Mouse (Mus musculus): Measurements from ENCODE around the gene Gm10570. TPM values are rescaled to one million over a fixed set of nuclear protein-coding genes. Genes with fewer than 3 reads are reported as not detected.

Gm10570 gene
- polyA plus RNA-seq, 1 experiment from 2014 or later = 0.88 TPM

DNA sequence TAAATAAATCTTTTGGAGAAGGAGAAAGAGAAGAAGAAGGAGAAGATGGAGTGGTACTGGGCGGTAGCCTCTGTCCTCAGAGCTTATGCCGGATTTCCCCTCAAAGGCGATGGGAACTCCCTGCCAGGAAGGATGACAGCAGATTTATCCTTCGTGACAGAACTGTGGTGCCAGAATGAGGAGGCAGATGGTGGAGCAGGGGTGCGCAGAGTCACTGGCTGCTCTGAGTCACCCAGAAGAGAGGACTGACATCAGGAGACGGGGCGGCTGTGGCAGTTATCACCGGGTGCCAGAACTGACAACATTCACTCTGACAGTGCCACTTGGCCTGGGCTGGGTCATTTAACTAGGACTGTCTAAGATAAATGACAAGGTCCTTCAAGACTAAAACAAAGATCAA is 38.4 kb downstream of the Gm10570 start:
- Histone ChIP-seq H3K27me3 (replicated peaks) (peaks cover 71% of the 10 kb centered on the region), H3K4me1 (replicated peaks) (peaks cover 17% of the 10 kb centered on the region)
- ATAC-seq (ENCODE audit: insufficient number of reproducible peaks, low FRiP score) = no peak

GRCm38 (mm10) chr4:130268736-130269135 is 39.7 kb downstream of the Gm10570 start:
- H3K27me3 ChIP-seq (replicated peaks) = peaks cover 71% of the 10 kb centered on the region
- peaks cover 11% of the 10 kb centered on the region for H3K4me1 ChIP-seq (replicated peaks)
- no peaks in the 10 kb centered on the region for H3K9me3 ChIP-seq (replicated peaks)
- no peak overlapping the region for H3K4me3 ChIP-seq
- no peak overlapping the region for H3K27ac ChIP-seq (ENCODE audit: poor library complexity, severe bottlenecking)
- H3K36me3 ChIP-seq = no peaks in the 10 kb centered on the region
- ATAC-seq (ENCODE audit: insufficient number of reproducible peaks, low FRiP score) = no peak
- H3K4me2 ChIP-seq = no peak overlapping the region
- no peak overlapping the region for H3K9ac ChIP-seq
- WGBS = 85% methylated on average over 10 of the region's 10 CpGs

More for the DNA sequence above, 38.4 kb downstream of the Gm10570 start:
- H3K36me3 ChIP-seq = no peaks in the 10 kb centered on the region
- no peak overlapping the region for H3K4me3 ChIP-seq
- H3K4me2 ChIP-seq = no peak overlapping the region
- no peaks in the 10 kb centered on the region for H3K9me3 ChIP-seq (replicated peaks)
- no peak overlapping the region for H3K27ac ChIP-seq (ENCODE audit: poor library complexity, severe bottlenecking)
- H3K9ac ChIP-seq = no peak overlapping the region
- 60% methylated on average over 8 of the region's 8 CpGs for WGBS

DNA sequence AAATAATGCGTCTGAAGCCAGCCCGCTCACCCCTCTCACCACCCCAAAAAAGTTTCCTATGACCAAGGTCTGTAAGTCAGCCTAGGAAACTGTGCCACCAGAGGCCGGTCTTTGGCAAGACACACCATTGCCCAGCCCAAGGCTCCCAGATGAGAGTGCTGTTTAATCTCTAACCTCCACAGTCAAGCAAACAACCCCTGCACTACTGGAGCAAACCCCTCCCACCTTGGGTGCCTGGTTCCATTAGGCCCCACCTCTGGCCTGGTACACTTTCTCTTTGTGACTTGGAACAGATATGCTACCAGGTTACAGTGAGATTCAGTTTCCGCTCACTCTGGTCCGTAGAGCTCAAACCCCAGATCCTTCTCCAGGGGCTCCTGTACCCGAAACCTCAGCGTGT is 41.4 kb downstream of the Gm10570 start:
- ATAC-seq (ENCODE audit: insufficient number of reproducible peaks, low FRiP score) = no peak
- H3K9me3 ChIP-seq (replicated peaks) = no peaks in the 10 kb centered on the region
- H3K27ac ChIP-seq (ENCODE audit: poor library complexity, severe bottlenecking) = no peak overlapping the region
- peaks cover 71% of the 10 kb centered on the region for H3K27me3 ChIP-seq (replicated peaks)
- WGBS = 74% methylated on average over 7 of the region's 7 CpGs
- no peak overlapping the region for H3K9ac ChIP-seq
- no peak overlapping the region for H3K4me2 ChIP-seq
- peaks cover 8% of the 10 kb centered on the region; the same call in 1 of the 2 replicates for H3K4me1 ChIP-seq (replicated peaks)
- no peaks in the 10 kb centered on the region for H3K36me3 ChIP-seq
- no peak overlapping the region for H3K4me3 ChIP-seq

GRCm38 (mm10) chr4:130266601-130267000 is 41.9 kb downstream of the Gm10570 start:
- Histone ChIP-seq H3K36me3 (no peaks in the 10 kb centered on the region), H3K9ac (no peak overlapping the region), H3K27me3 (replicated peaks) (peaks cover 67% of the 10 kb centered on the region), H3K4me3 (no peak overlapping the region), H3K4me2 (no peak overlapping the region), H3K9me3 (replicated peaks) (no peaks in the 10 kb centered on the region), H3K27ac (ENCODE audit: poor library complexity, severe bottlenecking) (no peak overlapping the region), H3K4me1 (replicated peaks) (peaks cover 8% of the 10 kb centered on the region; the same call in 1 of the 2 replicates)
- no peak for ATAC-seq (ENCODE audit: insufficient number of reproducible peaks, low FRiP score)
- WGBS = 67% methylated on average over 9 of the region's 9 CpGs

DNA sequence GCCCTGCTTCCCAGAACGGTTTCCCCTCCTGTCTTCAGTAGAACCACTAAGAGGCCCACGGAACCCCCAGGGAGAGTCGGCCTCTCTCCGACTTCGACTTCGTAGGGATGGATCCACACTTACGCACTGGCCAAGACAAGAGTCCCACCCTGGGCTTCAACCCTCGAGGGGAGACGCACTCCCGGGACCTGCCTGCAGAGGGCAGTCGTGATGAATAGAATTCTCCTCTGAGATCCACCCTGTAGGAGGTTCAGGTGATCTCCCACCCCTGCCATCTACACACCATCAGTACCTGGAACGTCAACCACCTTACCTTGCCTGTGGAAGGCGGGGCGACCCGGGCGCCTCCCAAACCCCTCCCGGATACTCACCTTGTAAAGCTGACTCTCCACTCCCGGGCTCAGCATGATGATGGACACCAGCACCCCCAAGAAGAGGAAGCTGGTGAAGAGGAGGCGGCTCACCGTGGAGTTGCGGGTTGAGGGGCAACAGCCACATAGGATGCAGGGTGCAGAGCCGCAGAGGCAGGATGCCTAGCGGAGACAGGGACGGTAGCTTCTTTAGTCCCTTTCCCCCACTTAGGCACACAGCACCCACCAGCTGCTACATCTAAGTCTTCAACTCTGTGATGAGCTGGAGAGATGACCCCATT is 43.6 kb downstream of the Gm10570 start:
- no peak for ATAC-seq (ENCODE audit: insufficient number of reproducible peaks, low FRiP score)
- H3K9me3 ChIP-seq (replicated peaks) = no peaks in the 10 kb centered on the region
- no peak overlapping the region for H3K4me3 ChIP-seq
- no peaks in the 10 kb centered on the region for H3K36me3 ChIP-seq
- WGBS = 21% methylated on average over 24 of the region's 24 CpGs
- H3K27me3 ChIP-seq (replicated peaks) = peaks cover 63% of the 10 kb centered on the region
- H3K27ac ChIP-seq (ENCODE audit: poor library complexity, severe bottlenecking) = no peak overlapping the region
- H3K4me2 ChIP-seq = peak overlapping the region; percentile 6; the same call in 1 of the 2 replicates
- H3K9ac ChIP-seq = 0 out of 2 replicates have a peak overlapping the region, but pooled peaks have one; percentile 20
- H3K4me1 ChIP-seq (replicated peaks) = peaks cover 8% of the 10 kb centered on the region; the same call in 1 of the 2 replicates

DNA sequence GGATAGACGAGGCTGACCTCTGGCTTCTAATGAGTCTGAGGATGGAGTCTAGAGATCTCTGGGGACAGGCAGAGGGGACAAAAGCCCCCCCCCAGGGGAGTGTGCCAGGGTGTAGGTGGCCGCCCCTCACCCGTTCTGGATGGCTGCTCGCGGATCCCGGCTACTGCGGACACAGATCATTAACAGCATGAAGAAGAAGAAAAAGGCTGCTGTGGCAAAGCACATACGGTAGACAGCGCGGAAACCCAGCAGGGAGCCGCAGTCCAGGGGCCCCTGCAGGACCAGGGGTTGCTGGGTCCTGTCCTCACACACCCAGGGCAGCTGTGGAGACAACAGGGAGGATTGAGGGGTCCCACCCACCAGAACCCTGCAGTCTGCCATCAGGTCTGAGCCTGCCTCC is 44.3 kb downstream of the Gm10570 start:
- Histone ChIP-seq H3K4me3 (no peak overlapping the region), H3K36me3 (no peaks in the 10 kb centered on the region), H3K9me3 (replicated peaks) (no peaks in the 10 kb centered on the region), H3K4me1 (replicated peaks) (peaks cover 8% of the 10 kb centered on the region; the same call in 1 of the 2 replicates), H3K27ac (ENCODE audit: poor library complexity, severe bottlenecking) (no peak overlapping the region), H3K9ac (0 out of 2 replicates have a peak overlapping the region, but pooled peaks have one; percentile 20), H3K27me3 (replicated peaks) (peaks cover 64% of the 10 kb centered on the region), H3K4me2 (peak overlapping the region; percentile 6; the same call in 1 of the 2 replicates)
- ATAC-seq (ENCODE audit: insufficient number of reproducible peaks, low FRiP score) = no peak
- 36% methylated on average over 11 of the region's 11 CpGs for WGBS

DNA sequence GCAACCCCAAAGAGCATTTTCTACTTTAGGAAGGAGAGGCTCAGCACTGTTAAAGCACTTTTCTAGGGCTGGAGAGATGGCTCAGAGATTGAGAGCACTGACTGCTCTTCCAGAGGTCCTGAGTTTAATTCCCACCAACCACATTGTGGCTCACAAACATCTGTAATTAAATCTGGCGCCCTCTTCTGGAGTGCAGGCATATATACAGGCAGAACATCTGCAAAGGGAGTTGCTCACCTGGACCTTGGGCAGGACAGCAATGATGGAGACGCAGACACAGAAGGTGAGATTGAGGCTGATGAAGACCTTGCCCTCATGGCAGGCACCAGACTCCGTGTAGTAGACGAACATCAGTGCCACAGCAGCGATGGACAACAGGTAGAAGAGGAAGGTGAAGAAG is 48.1 kb downstream of the Gm10570 start:
- Histone ChIP-seq H3K36me3 (no peaks in the 10 kb centered on the region), H3K9me3 (replicated peaks) (no peaks in the 10 kb centered on the region), H3K4me1 (replicated peaks) (peaks cover 8% of the 10 kb centered on the region; the same call in 1 of the 2 replicates), H3K4me3 (no peak overlapping the region), H3K27ac (ENCODE audit: poor library complexity, severe bottlenecking) (no peak overlapping the region), H3K27me3 (replicated peaks) (peaks cover 48% of the 10 kb centered on the region), H3K4me2 (no peak overlapping the region), H3K9ac (no peak overlapping the region)
- 29% methylated on average over 5 of the region's 5 CpGs for WGBS
- ATAC-seq (ENCODE audit: insufficient number of reproducible peaks, low FRiP score) = no peak

Other genes with a start within 250 kb of the Gm10570 start
- 54.3 and 58.3 TPM in 2 replicates for gene Pef1, start 206.1 kb downstream of the Gm10570 start, polyA plus RNA-seq (2016; fragmentation: Nextera tagmentation; extraction: Ambion mirVana)
- gene Hcrtr1, start 169.3 kb downstream of the Gm10570 start, polyA plus RNA-seq (2016; fragmentation: Nextera tagmentation; extraction: Ambion mirVana) = not detected in 2 replicates
- gene Tinagl1, start 133.6 kb downstream of the Gm10570 start, polyA plus RNA-seq (2016; fragmentation: Nextera tagmentation; extraction: Ambion mirVana) = 46.6 and 49.8 TPM in 2 replicates
- gene Gm853, start 86.3 kb downstream of the Gm10570 start, polyA plus RNA-seq (2016; fragmentation: Nextera tagmentation; extraction: Ambion mirVana) = not detected in 2 replicates
- 13.6 and 14.1 TPM in 2 replicates for gene Serinc2, start 29.5 kb downstream of the Gm10570 start, polyA plus RNA-seq (2016; fragmentation: Nextera tagmentation; extraction: Ambion mirVana)
- 762 and 794 TPM in 2 replicates for gene Fabp3, start 79 bp downstream of the Gm10570 start, polyA plus RNA-seq (2016; fragmentation: Nextera tagmentation; extraction: Ambion mirVana)
- 46.2 and 48.2 TPM in 2 replicates for gene Zcchc17, start 51.3 kb upstream of the Gm10570 start, polyA plus RNA-seq (2016; fragmentation: Nextera tagmentation; extraction: Ambion mirVana)
- 84.5 and 85.5 TPM in 2 replicates for gene Snrnp40, start 51.5 kb upstream of the Gm10570 start, polyA plus RNA-seq (2016; fragmentation: Nextera tagmentation; extraction: Ambion mirVana)

Measured in heart, embryonic 12.5 days (tissue).